Mouse (Mus musculus) ES-E14 (cell line): Measurements from ENCODE around the gene Ccdc107. TPM values are rescaled to one million over a fixed set of nuclear protein-coding genes. Genes with fewer than 3 reads are reported as not detected.

Source experiments
- DNase-seq: peaks from one replicate; pipeline ENCODE4 v3.0.0-alpha.2; 2013; ENCODE audit warnings: low read depth, low spot score
- H3K27ac ChIP-seq: 2 replicates; pipeline ENCODE4 v1.5.1; 2012; ENCODE audit warnings: low read depth, mild to moderate bottlenecking, low read length, moderate library complexity, mixed read lengths; ENCODE audit not compliant: poor library complexity, insufficient read depth, severe bottlenecking
- H3K36me3 ChIP-seq: 2 replicates; pipeline ENCODE4 v1.6.1; 2012; ENCODE audit warnings: mild to moderate bottlenecking, low read length, moderate library complexity, mixed read lengths; ENCODE audit not compliant: control insufficient read depth, poor library complexity, insufficient read depth, severe bottlenecking
- H3K4me1 ChIP-seq, 2 experiments: fragments of 150-350 bp in 1 of 2; sonication (generic) in 1 of 2; 2 replicates each; pipeline ENCODE4 v1.6.1; 2012; ENCODE audit warnings: low read length in 2 of 2, mild to moderate bottlenecking in 1 of 2, mixed read lengths in 1 of 2; ENCODE audit not compliant: control insufficient read depth in 2 of 2, insufficient read depth in 2 of 2, poor library complexity in 1 of 2
- H3K4me3 ChIP-seq, 2 experiments: fragments of 150-350 bp in 1 of 2; sonication (generic) in 1 of 2; 2 replicates each; pipeline ENCODE4 v1.5.1; 2012; ENCODE audit warnings: low read length in 2 of 2, low read depth in 1 of 2, mild to moderate bottlenecking in 1 of 2, mixed read lengths in 1 of 2; ENCODE audit not compliant: insufficient read depth in 1 of 2, poor library complexity in 1 of 2, severe bottlenecking in 1 of 2
- H3K9ac ChIP-seq: 2 replicates; pipeline ENCODE4 v1.6.1; 2012; ENCODE audit warnings: low read depth, mild to moderate bottlenecking, low read length, mixed read lengths; ENCODE audit not compliant: poor library complexity, insufficient read depth, severe bottlenecking
- H3K9me3 ChIP-seq: fragments of 150-350 bp; sonication (generic); 2 replicates; pipeline ENCODE4 v1.6.1; 2012; ENCODE audit warnings: low read depth, mild to moderate bottlenecking, low read length; ENCODE audit not compliant: control insufficient read depth, insufficient read depth
- CHD2 ChIP-seq: IDR thresholded peaks from 2 replicates; pipeline ENCODE4 v1.6.1; 2014; ENCODE audit warnings: mild to moderate bottlenecking, low read depth, low read length, inconsistent platforms
- HCFC1 ChIP-seq: IDR thresholded peaks from 2 replicates; pipeline ENCODE4 v1.6.1; 2012; ENCODE audit warnings: low read length, inconsistent platforms, borderline replicate concordance; ENCODE audit not compliant: insufficient read depth
- MAFK ChIP-seq: IDR thresholded peaks from 2 replicates; pipeline ENCODE4 v1.6.1; 2014; ENCODE audit warnings: mild to moderate bottlenecking, low read depth, low read length, inconsistent platforms; ENCODE audit not compliant: insufficient read depth
- ZC3H11A ChIP-seq: IDR thresholded peaks from 2 replicates; pipeline ENCODE4 v1.6.1; 2012; ENCODE audit warnings: low read depth, mild to moderate bottlenecking, inconsistent platforms, low read length, borderline replicate concordance
- ZNF384 ChIP-seq: IDR thresholded peaks from 2 replicates; pipeline ENCODE4 v1.6.1; 2012; ENCODE audit warnings: low read depth, low read length, inconsistent platforms
- in situ Hi-C, 2 experiments: fragments of 600-800 bp; cut with MboI; formaldehyde crosslinking; loops; one replicate each; pipeline ENCODE4 v1.15.1; 2025; ENCODE audit warnings: low sequenced_read_pairs in 2 of 2, inconsistent platforms in 1 of 2; ENCODE audit not compliant: unreplicated experiment in 2 of 2
- total RNA-seq: library from RNA; depleted of rRNA; stranded (reverse); fragments of 300-350 nt; gene quantifications from 2 replicates; pipeline ENCODE4 v1.2.3, GENCODE M21; 2012

Ccdc107 gene
- total RNA-seq, 1 experiment, result 59.1 TPM

- Histone ChIP-seq H3K36me3 (no peaks in the 10 kb centered on the region), H3K4me3 (no peak overlapping the region)
- in situ Hi-C loops, result no loop called here
Observed at GRCm38 (mm10) chr4:43503041-43503440, 10.3 kb downstream of the Ccdc107 start.

DNA sequence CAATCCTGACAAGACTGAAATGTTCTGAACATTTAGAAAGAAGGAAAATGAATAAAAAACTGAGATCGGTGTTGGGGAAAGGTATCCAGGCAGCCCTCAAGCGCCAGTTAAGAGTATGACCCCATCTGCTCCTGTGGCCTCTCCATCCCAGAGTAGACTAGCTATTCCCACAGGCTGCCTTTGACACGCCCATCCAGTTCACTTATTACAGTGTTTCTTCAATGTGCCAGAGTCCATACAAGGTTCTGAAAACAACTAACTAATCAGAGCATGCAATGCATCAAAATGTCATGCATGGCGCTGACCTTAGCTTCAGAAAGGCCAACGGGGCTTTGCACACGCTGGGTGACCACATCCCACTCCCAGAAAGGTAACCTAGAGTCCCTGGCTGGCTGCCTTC is 10.8 kb downstream of the Ccdc107 start:
- no peaks in the 10 kb centered on the region for H3K36me3 ChIP-seq
- DNase-seq, result no peak
- H3K4me1 ChIP-seq, result peaks cover 0 to 6% of the 10 kb centered on the region in 2 experiments; a peak in 1 of 4 replicates
- in situ Hi-C loops, result no loop called here
- no peak overlapping the region for H3K4me3 ChIP-seq
- TF ChIP-seq ZNF384 (no peak), CHD2 (no peak), HCFC1 (no peak), ZC3H11A (no peak), MAFK (no peak)
- no peak overlapping the region for H3K9ac ChIP-seq
- no peaks in the 10 kb centered on the region for H3K9me3 ChIP-seq
- no peak overlapping the region for H3K27ac ChIP-seq

More at GRCm38 (mm10) chr4:43503041-43503440, 10.3 kb downstream of the Ccdc107 start:
- DNase-seq, result no peak
- Histone ChIP-seq H3K27ac (no peak overlapping the region), H3K9ac (no peak overlapping the region), H3K9me3 (no peaks in the 10 kb centered on the region), H3K4me1 (peaks cover 0 to 7% of the 10 kb centered on the region in 2 experiments; a peak in 1 of 4 replicates)
- no peak for TF ChIP-seq ZC3H11A
- no peak for TF ChIP-seq MAFK
- no peak for TF ChIP-seq ZNF384
- no peak for TF ChIP-seq CHD2
- no peak for TF ChIP-seq HCFC1

DNA sequence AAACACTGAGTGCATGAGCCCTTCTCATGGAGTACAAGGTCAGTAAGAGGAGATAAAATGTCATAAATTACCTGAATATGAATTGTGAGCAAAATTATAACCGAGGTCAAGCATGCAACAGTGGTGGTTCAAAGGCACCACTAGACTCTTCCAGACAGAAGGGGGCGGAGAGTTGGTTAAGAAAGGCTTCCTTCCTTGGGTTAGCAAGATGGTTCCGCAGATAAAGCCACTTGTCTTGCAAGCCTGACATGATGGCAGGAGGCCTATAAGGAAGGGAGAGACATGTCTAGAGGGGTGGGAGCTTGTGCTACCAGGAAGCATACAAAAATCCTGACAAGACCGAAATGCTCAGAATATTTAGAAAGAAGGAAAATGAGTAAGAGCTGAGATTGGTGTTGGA is 11.6 kb downstream of the Ccdc107 start:
- no peak overlapping the region for H3K27ac ChIP-seq
- peaks cover 0 to 12% of the 10 kb centered on the region in 2 experiments; a peak in 2 of 4 replicates for H3K4me1 ChIP-seq
- H3K9me3 ChIP-seq, result no peaks in the 10 kb centered on the region
- no peak overlapping the region for H3K4me3 ChIP-seq
- H3K9ac ChIP-seq, result no peak overlapping the region
- no peak for DNase-seq
- TF ChIP-seq ZNF384, result no peak
- no peak for TF ChIP-seq CHD2
- TF ChIP-seq MAFK, result no peak
- in situ Hi-C loops, result no loop called here
- H3K36me3 ChIP-seq, result no peaks in the 10 kb centered on the region

DNA sequence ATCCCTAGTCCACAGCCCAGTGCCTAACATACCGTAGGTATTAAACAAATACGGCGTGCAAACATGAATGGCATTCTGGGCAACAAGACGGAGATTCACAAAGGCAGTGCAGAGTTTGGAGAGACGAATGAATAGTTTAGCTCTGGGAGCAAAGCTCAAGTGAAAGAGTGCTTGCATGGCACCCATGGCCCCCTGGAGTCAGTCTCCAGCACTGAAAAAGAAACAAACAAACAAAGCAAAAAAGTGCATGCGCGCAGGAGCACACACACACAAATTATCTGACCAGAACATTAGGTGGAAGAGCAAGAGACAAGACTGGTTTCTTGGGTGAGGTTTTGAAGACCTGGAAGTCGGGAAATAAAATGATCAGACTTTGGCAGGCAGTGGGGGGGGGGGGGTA is 13.4 kb downstream of the Ccdc107 start:
- Histone ChIP-seq H3K4me1 (peaks cover 0 to 17% of the 10 kb centered on the region in 2 experiments; a peak in 2 of 4 replicates), H3K9me3 (no peaks in the 10 kb centered on the region), H3K27ac (no peak overlapping the region), H3K9ac (no peak overlapping the region), H3K36me3 (no peaks in the 10 kb centered on the region), H3K4me3 (no peak overlapping the region)
- TF ChIP-seq ZC3H11A (no peak), HCFC1 (no peak), ZNF384 (no peak)
- in situ Hi-C loops, result no loop called here
- DNase-seq, result no peak

DNA sequence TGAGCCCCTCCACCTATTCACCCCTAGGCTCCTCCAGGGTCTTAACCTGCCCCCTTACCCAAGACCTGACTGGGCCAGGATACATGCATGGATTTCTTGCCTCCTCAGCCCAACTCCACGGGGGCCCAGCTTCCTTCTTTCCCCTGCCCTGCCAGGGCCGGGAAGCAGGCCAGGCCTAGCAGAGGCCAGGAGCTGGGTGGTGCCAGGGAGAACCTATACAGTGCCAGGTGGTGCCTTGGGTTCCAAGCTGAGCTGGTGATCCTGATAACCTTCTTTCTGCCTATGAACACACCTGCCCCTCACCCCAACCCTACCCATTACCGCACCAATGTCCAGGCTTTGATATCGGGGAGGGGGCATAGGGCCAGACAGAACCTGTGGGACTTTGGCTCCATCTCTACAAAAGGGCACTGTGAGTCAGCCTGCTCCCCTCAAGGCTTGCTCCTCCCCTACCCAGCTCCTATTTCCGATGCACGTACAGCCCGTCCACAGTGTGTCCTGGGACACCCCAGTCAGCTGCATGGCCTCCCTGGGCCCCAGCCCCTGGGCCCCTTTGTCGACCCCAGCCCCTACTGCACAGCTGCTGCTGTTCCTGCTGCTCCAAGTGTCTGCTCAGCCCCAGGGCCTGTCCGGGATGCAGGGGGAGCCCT is 14.0 kb downstream of the Ccdc107 start, which contains the start of gene Car9:
Car9 (plus strand) TSS at position 431 of the 650 bp plus-strand sequence.
- no peak within 1 kb of the TSS for H3K9ac ChIP-seq
- TF ChIP-seq MAFK (no peak), CHD2 (no peak), HCFC1 (no peak), ZNF384 (no peak), ZC3H11A (no peak)
- H3K4me1 ChIP-seq, result peaks cover 0 to 17% of the 10 kb centered on the region in 2 experiments; a peak in 3 of 4 replicates
- H3K9me3 ChIP-seq, result no peaks in the 10 kb centered on the region
- no peak within 1 kb of the TSS; a peak in 1 of 4 replicates for H3K4me3 ChIP-seq
- H3K36me3 ChIP-seq, result no peaks in the 10 kb centered on the region
- DNase-seq, result no peak
- in situ Hi-C loops, result no loop called here
- no peak within 1 kb of the TSS for H3K27ac ChIP-seq
